Mouse (Mus musculus): ENCODE measurements around the gene Ptpre.

DNA sequence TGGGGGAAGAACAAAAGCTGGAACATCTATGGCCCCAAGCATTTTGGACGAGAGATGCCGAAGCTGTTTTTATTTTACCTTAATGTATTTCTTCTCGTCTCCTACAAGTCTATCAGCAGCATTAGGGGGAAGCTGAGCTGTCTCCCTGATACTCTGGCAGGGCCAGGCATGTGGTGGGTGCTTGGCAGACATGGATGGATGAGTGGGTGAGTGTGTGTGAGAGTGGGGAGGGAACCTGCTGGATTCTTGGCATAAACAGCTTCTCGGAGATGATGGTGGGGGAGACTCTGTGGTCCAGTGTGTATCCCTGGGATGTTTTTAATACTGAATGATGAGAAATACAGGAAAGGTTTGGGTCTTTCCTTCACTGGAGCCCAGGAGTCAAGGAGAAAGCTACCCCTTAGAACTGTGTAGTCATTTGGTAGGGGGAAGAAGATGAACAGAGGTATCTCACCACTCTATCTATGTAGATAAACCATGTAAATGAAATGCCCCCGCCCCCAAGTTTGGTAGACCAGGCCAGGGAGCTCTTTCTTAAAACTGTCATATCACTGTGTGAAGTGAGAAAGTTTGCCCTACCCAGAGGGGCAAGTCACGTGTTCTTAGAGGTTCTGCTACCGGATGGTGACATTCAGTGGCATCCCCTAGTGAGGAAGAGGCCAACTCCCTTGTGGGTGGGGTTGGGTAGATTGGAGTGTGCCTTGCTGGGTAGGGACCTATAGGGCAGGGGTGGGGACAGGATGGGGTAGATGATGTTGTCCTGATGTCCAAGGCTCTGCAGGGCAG, 43.2 kb downstream of the Ptpre start:
- TF ChIP-seq CTCF (conservative IDR thresholded peaks at IDR 0.05 in 1 of 2, IDR thresholded peaks at IDR 0.05 in 1 of 2; ENCODE audit: low read depth in 2 of 2, low read length in 2 of 2) (no peak), ZNF384 (IDR thresholded peaks at IDR 0.05; ENCODE audit: low read depth, low read length) (no peak), POLR2A (IDR thresholded peaks at IDR 0.05; ENCODE audit: low read depth, low read length) (no peak), CHD2 (IDR thresholded peaks at IDR 0.05; ENCODE audit: low read length) (no peak), MAZ (IDR thresholded peaks at IDR 0.05; ENCODE audit: low read depth, low read length) (no peak), JUND (conservative IDR thresholded peaks at IDR 0.05; ENCODE audit: low read depth, low read length) (no peak), MYC (IDR thresholded peaks at IDR 0.05; ENCODE audit: low read depth, low read length) (no peak), ZC3H11A (IDR thresholded peaks at IDR 0.05; ENCODE audit: low read depth, low read length) (no peak), EP300 (IDR thresholded peaks at IDR 0.05; ENCODE audit: low read length) (no peak), ZMIZ1 (IDR thresholded peaks at IDR 0.05; ENCODE audit: low read depth, low read length) (no peak), USF1 (IDR thresholded peaks at IDR 0.05; ENCODE audit: low read depth, low read length) (peak; percentile 37), MAX (IDR thresholded peaks at IDR 0.05; ENCODE audit: low read length) (no peak), USF2 (conservative IDR thresholded peaks at IDR 0.05; ENCODE audit: low read depth, low read length) (no peak)
